Mouse (Mus musculus): ENCODE data around the gene Tomm22.

DNA sequence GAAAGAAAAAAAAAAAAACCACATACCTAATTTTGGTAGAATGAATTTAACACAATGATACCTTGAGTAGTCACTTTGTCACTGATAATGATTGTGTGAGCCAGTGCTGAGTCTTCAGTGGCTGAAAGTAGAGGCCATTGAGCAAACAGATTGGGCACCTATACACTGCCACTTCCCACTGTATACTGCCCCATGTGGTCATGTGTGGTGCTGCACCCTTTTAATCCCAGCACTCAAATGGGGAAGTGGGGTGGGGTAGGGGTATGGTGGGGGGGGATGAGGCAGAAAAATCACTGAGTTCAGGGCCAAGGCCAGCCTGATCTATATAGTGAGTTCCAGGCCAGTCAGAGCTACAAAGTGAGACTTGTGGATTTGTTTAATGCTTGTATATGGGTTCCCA lies 20.1 kb upstream of the Tomm22 start:
- no peak for TF ChIP-seq CTCF (IDR thresholded peaks at IDR 0.05; ENCODE audit: borderline replicate concordance, control insufficient read depth, extremely low read depth, insufficient read depth, low read length, poor library complexity)
- TF ChIP-seq POLR2A (IDR thresholded peaks at IDR 0.05; ENCODE audit: control insufficient read depth, extremely low read depth, insufficient read depth, low read length, poor library complexity), result no peak
